Mouse (Mus musculus): ENCODE measurements around the gene Ptpn13. TPM values are rescaled to one million over a fixed set of nuclear protein-coding genes. Genes with fewer than 3 reads are reported as not detected.

Gene Ptpn13
- polyA plus RNA-seq, 1 experiment from 2014 or later = 15.1 TPM

DNA sequence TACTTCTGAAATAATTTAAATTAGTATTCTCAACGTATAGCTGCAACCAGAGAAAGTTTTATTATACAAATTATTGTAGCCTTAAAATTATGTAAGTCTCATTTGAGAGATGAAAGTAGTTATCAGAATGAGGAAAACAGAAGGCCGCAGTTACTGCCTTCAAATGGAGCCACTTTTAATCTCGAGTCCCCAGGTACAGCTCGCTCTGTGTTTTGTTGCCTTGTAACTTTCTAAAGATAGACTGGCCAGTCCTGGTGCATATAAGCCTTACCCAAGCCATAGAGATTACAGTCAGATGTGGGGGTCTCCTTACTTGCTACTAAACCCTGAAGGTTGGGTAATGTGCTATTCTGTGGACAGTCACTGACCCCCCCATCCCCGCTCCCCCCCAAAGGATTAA lies 66.8 kb downstream of the Ptpn13 start:
- no peak overlapping the region for H3K4me2 ChIP-seq
- no peak for ATAC-seq (ENCODE audit: insufficient number of reproducible peaks, low FRiP score)
- H3K4me3 ChIP-seq = no peak overlapping the region
- no peak overlapping the region for H3K27ac ChIP-seq (ENCODE audit: poor library complexity, severe bottlenecking)
- peaks cover 7% of the 10 kb centered on the region for H3K4me1 ChIP-seq (replicated peaks)
- H3K9me3 ChIP-seq (replicated peaks) = no peaks in the 10 kb centered on the region
- H3K9ac ChIP-seq = no peak overlapping the region
- no peaks in the 10 kb centered on the region for H3K36me3 ChIP-seq
- 66% methylated on average over 5 of the region's 5 CpGs for WGBS
- no peaks in the 10 kb centered on the region for H3K27me3 ChIP-seq (replicated peaks)

DNA sequence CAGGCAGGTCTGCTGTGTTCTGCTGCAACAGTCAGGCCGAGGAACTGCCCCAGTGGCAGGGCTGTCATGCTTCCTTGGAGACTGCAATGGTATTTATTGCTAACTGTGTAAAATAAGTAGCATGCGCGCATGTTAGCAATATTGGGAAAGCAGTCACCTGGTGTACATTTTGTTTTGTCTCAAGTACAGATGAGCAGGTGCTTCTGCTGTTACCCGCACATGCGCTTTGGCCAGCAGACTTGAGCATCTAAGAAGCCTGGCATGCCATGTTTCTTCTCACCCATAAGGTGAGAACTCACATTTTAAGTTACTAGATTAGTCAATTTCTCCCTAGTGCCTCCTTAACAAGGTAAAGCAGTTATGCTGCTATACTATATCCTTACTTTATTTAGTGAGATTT lies 72.1 kb downstream of the Ptpn13 start:
- Histone ChIP-seq H3K27me3 (replicated peaks) (no peaks in the 10 kb centered on the region), H3K9ac (no peak overlapping the region), H3K9me3 (replicated peaks) (no peaks in the 10 kb centered on the region), H3K4me1 (replicated peaks) (no peaks in the 10 kb centered on the region; the same call in 1 of the 2 replicates), H3K4me3 (no peak overlapping the region), H3K4me2 (no peak overlapping the region), H3K36me3 (peaks cover 12% of the 10 kb centered on the region), H3K27ac (ENCODE audit: poor library complexity, severe bottlenecking) (no peak overlapping the region)
- ATAC-seq (ENCODE audit: insufficient number of reproducible peaks, low FRiP score) = no peak
- 88% methylated on average over 5 of the region's 5 CpGs for WGBS

GRCm38 (mm10) chr5:103497480-103497879 lies 72.5 kb downstream of the Ptpn13 start:
- H3K4me2 ChIP-seq = no peak overlapping the region
- H3K27me3 ChIP-seq (replicated peaks) = no peaks in the 10 kb centered on the region
- no peaks in the 10 kb centered on the region for H3K4me1 ChIP-seq (replicated peaks)
- H3K27ac ChIP-seq (ENCODE audit: poor library complexity, severe bottlenecking) = no peak overlapping the region
- H3K4me3 ChIP-seq = no peak overlapping the region
- peaks cover 13% of the 10 kb centered on the region for H3K36me3 ChIP-seq
- WGBS = 88% methylated on average over 2 of the region's 2 CpGs
- H3K9me3 ChIP-seq (replicated peaks) = no peaks in the 10 kb centered on the region
- ATAC-seq (ENCODE audit: insufficient number of reproducible peaks, low FRiP score) = no peak
- no peak overlapping the region for H3K9ac ChIP-seq

GRCm38 (mm10) chr5:103499305-103499704 lies 74.3 kb downstream of the Ptpn13 start:
- Histone ChIP-seq H3K4me1 (replicated peaks) (no peaks in the 10 kb centered on the region), H3K36me3 (peaks cover 19% of the 10 kb centered on the region), H3K9me3 (replicated peaks) (no peaks in the 10 kb centered on the region), H3K4me2 (no peak overlapping the region), H3K4me3 (no peak overlapping the region), H3K27ac (ENCODE audit: poor library complexity, severe bottlenecking) (no peak overlapping the region), H3K9ac (no peak overlapping the region), H3K27me3 (replicated peaks) (no peaks in the 10 kb centered on the region)
- 41% methylated on average over 6 of the region's 6 CpGs for WGBS
- no peak for ATAC-seq (ENCODE audit: insufficient number of reproducible peaks, low FRiP score)

GRCm38 (mm10) chr5:103501076-103501475 lies 76.1 kb downstream of the Ptpn13 start:
- no peak for ATAC-seq (ENCODE audit: insufficient number of reproducible peaks, low FRiP score)
- Histone ChIP-seq H3K36me3 (peaks cover 19% of the 10 kb centered on the region), H3K27me3 (replicated peaks) (no peaks in the 10 kb centered on the region), H3K4me2 (no peak overlapping the region), H3K4me1 (replicated peaks) (no peaks in the 10 kb centered on the region), H3K9ac (no peak overlapping the region), H3K9me3 (replicated peaks) (no peaks in the 10 kb centered on the region), H3K27ac (ENCODE audit: poor library complexity, severe bottlenecking) (no peak overlapping the region), H3K4me3 (no peak overlapping the region)
- 90% methylated on average over 9 of the region's 9 CpGs for WGBS

GRCm38 (mm10) chr5:103501839-103502238 lies 76.8 kb downstream of the Ptpn13 start:
- H3K27ac ChIP-seq (ENCODE audit: poor library complexity, severe bottlenecking) = no peak overlapping the region
- H3K4me2 ChIP-seq = no peak overlapping the region
- H3K36me3 ChIP-seq = peaks cover 19% of the 10 kb centered on the region
- H3K9me3 ChIP-seq (replicated peaks) = no peaks in the 10 kb centered on the region
- no peaks in the 10 kb centered on the region for H3K4me1 ChIP-seq (replicated peaks)
- H3K9ac ChIP-seq = no peak overlapping the region
- WGBS = 77% methylated on average over 6 of the region's 6 CpGs
- no peak for ATAC-seq (ENCODE audit: insufficient number of reproducible peaks, low FRiP score)
- no peak overlapping the region for H3K4me3 ChIP-seq
- no peaks in the 10 kb centered on the region for H3K27me3 ChIP-seq (replicated peaks)

DNA sequence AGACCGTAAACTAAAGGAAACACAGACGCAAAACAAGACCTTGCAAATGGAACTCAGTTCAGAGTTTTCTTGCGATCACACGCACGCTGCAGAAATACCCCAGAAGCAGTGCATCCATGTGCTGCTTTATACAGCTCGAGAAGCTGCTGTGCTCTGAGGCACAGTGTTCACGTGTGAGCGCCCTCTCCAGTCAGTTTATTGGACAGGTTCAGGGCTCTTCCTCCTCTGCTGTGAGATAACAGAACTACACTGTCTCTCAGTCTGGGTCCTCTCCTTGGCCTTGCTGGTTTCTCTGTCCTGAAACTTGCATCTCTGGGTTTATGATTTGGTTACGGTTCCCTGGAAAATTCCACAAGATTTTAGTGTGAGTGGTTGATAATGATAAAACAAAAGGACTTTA lies 88.2 kb downstream of the Ptpn13 start:
- no peak overlapping the region for H3K27ac ChIP-seq (ENCODE audit: poor library complexity, severe bottlenecking)
- H3K4me2 ChIP-seq = no peak overlapping the region
- no peaks in the 10 kb centered on the region for H3K4me1 ChIP-seq (replicated peaks)
- H3K9me3 ChIP-seq (replicated peaks) = no peaks in the 10 kb centered on the region
- no peak overlapping the region for H3K9ac ChIP-seq
- H3K36me3 ChIP-seq = peaks cover 8% of the 10 kb centered on the region
- 74% methylated on average over 9 of the region's 9 CpGs for WGBS
- H3K27me3 ChIP-seq (replicated peaks) = no peaks in the 10 kb centered on the region
- ATAC-seq (ENCODE audit: insufficient number of reproducible peaks, low FRiP score) = no peak
- no peak overlapping the region for H3K4me3 ChIP-seq

DNA sequence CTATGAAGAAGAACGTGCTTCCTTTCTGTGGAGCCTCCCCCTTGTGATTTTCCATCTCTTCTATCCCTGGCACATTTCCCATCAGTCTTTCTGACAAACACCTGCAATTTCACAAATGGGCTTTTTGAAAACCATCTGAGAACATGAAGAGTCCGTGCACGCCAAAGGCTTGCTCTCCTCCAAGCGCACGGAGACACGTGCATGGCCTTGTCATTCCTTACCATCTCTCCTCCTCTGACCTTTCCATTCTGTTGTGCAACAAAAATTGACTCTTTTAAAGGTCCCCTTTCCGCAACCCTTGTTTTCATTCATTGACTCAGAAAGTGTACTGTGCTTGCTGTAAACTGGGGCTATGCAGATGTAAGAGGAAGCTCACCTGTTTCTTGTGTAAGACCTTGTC lies 89.4 kb downstream of the Ptpn13 start:
- Histone ChIP-seq H3K36me3 (peaks cover 8% of the 10 kb centered on the region), H3K4me3 (no peak overlapping the region), H3K27me3 (replicated peaks) (no peaks in the 10 kb centered on the region), H3K9ac (no peak overlapping the region), H3K9me3 (replicated peaks) (no peaks in the 10 kb centered on the region), H3K4me1 (replicated peaks) (peaks cover 9% of the 10 kb centered on the region), H3K27ac (ENCODE audit: poor library complexity, severe bottlenecking) (no peak overlapping the region), H3K4me2 (no peak overlapping the region)
- 91% methylated on average over 7 of the region's 7 CpGs for WGBS
- ATAC-seq (ENCODE audit: insufficient number of reproducible peaks, low FRiP score) = no peak

- peaks cover 14% of the 10 kb centered on the region for H3K4me1 ChIP-seq (replicated peaks)
- no peak for ATAC-seq (ENCODE audit: insufficient number of reproducible peaks, low FRiP score)
- no peaks in the 10 kb centered on the region for H3K9me3 ChIP-seq (replicated peaks)
- H3K4me3 ChIP-seq = no peak overlapping the region
- H3K27ac ChIP-seq (ENCODE audit: poor library complexity, severe bottlenecking) = no peak overlapping the region
- no peak overlapping the region for H3K4me2 ChIP-seq
- 82% methylated on average over 4 of the region's 4 CpGs for WGBS
- peaks cover 8% of the 10 kb centered on the region; the same call in 1 of the 2 replicates for H3K36me3 ChIP-seq
- no peak overlapping the region for H3K9ac ChIP-seq
- H3K27me3 ChIP-seq (replicated peaks) = no peaks in the 10 kb centered on the region
Observed at GRCm38 (mm10) chr5:103515876-103516275, 90.9 kb downstream of the Ptpn13 start.

DNA sequence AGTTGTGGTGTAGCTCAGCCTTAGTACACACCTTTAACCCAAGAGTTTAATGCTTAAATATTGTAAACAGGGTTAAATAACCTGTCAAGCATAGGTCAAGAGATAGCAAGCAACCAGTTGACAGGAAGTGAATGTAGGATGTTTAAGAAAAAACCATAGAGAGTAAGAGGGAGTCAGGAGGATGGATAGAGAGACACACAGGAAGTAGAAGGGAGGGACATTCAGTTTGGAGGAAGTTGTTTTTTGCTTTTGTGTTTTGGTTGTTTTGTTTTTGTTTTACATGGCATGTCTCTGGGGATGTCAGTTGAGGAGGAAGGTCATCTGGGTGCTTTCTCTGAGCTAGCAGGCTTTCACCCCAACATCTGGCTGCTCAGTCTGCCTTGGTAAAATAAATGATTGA lies 91.6 kb downstream of the Ptpn13 start:
- Histone ChIP-seq H3K27ac (ENCODE audit: poor library complexity, severe bottlenecking) (no peak overlapping the region), H3K4me3 (no peak overlapping the region), H3K4me1 (replicated peaks) (peaks cover 17% of the 10 kb centered on the region), H3K4me2 (no peak overlapping the region), H3K36me3 (peaks cover 8% of the 10 kb centered on the region; the same call in 1 of the 2 replicates), H3K9ac (no peak overlapping the region), H3K27me3 (replicated peaks) (no peaks in the 10 kb centered on the region), H3K9me3 (replicated peaks) (no peaks in the 10 kb centered on the region)
- no peak for ATAC-seq (ENCODE audit: insufficient number of reproducible peaks, low FRiP score)

- Histone ChIP-seq H3K4me2 (no peak overlapping the region), H3K36me3 (peaks cover 13% of the 10 kb centered on the region), H3K9ac (no peak overlapping the region), H3K4me1 (replicated peaks) (peaks cover 17% of the 10 kb centered on the region), H3K27me3 (replicated peaks) (no peaks in the 10 kb centered on the region), H3K27ac (ENCODE audit: poor library complexity, severe bottlenecking) (no peak overlapping the region), H3K9me3 (replicated peaks) (no peaks in the 10 kb centered on the region), H3K4me3 (no peak overlapping the region)
- 84% methylated on average over 6 of the region's 6 CpGs for WGBS
- ATAC-seq (ENCODE audit: insufficient number of reproducible peaks, low FRiP score) = no peak
Observed at GRCm38 (mm10) chr5:103517641-103518040, 92.6 kb downstream of the Ptpn13 start.

GRCm38 (mm10) chr5:103518797-103519468 lies 93.9 kb downstream of the Ptpn13 start:
- no peaks in the 10 kb centered on the region for H3K27me3 ChIP-seq (replicated peaks)
- no peak overlapping the region for H3K9ac ChIP-seq
- peak; percentile 51; the same call in 1 of the 2 replicates for ATAC-seq (ENCODE audit: insufficient number of reproducible peaks, low FRiP score)
- no peaks in the 10 kb centered on the region for H3K9me3 ChIP-seq (replicated peaks)
- H3K27ac ChIP-seq (ENCODE audit: poor library complexity, severe bottlenecking) = no peak overlapping the region
- peaks cover 17% of the 10 kb centered on the region for H3K4me1 ChIP-seq (replicated peaks)
- H3K36me3 ChIP-seq = peaks cover 17% of the 10 kb centered on the region
- H3K4me3 ChIP-seq = no peak overlapping the region
- no peak overlapping the region for H3K4me2 ChIP-seq
- WGBS = 51% methylated on average over 14 of the region's 14 CpGs

Measured in heart, embryonic 12.5 days (tissue).